Comparison of ENCODE assay signal across 9 mouse cellular contexts in the genomic region with DNA sequence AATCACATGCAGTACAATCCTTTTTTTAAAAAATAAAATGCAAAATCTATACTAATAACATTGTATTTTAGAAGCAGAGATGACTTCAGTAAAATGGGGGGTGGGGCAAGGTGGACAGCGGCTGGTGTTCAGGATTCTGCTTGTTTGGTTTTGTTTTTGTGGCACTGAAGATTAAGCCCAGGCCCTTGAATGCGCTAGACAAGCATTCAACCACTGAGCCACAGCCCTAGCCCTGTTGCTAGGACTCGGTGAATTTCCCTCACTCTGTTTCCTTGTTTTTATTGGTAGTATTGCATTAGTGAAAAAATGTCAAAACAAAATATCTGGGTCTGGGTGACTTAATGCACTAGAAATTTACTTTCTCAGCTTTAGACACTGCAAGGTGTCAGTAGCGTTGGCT.
DNase-seq lines count a peak whose midpoint lies in the region; ATAC-seq and TF ChIP-seq lines count a peak whose summit lies in the region.
"Had no signal": no experiment of that assay in that cellular context is flagged by ENCODE, and none has a peak within 500 bp of the region (broad histone marks: within the 10 kb centered on the region; RNA-seq: fewer than 3 reads in every experiment).

No protein-coding gene starts in this region.

- no peak for TF ChIP-seq POLR2A in limb, embryonic 14.5 days (IDR thresholded peaks at IDR 0.05; ENCODE audit: borderline replicate concordance, extremely low read depth, insufficient read depth, insufficient read length)

- H3K9me3 ChIP-seq in kidney, postnatal 0 days (replicated peaks; ENCODE audit: low read length): no peaks in the 10 kb centered on the region
- no peaks in the 10 kb centered on the region for H3K9me3 ChIP-seq in forebrain, embryonic 11.5 days (ENCODE audit: control insufficient read depth, low read length)
- H3K9me3 ChIP-seq in limb, embryonic 14.5 days (ENCODE audit: control insufficient read depth, low read length): no peaks in the 10 kb centered on the region
- H3K9me3 ChIP-seq in kidney, embryonic 14.5 days (ENCODE audit: control insufficient read depth, low read length): no peaks in the 10 kb centered on the region

- H3K9ac ChIP-seq in kidney, postnatal 0 days (ENCODE audit: low read depth, low read length): no peak overlapping the region
- H3K9ac ChIP-seq in forebrain, embryonic 11.5 days (ENCODE audit: low read length): peak overlapping the region; percentile 41; the same call in 1 of the 2 replicates
- H3K9ac ChIP-seq in limb, embryonic 14.5 days (ENCODE audit: low read depth, low read length, severe bottlenecking): 0 out of 2 replicates have a peak overlapping the region, but pooled peaks have one; percentile 34
- no peak overlapping the region for H3K9ac ChIP-seq in kidney, embryonic 14.5 days (ENCODE audit: low read depth, low read length)

- peaks cover 15% of the 10 kb centered on the region for H3K4me1 ChIP-seq in kidney, postnatal 0 days (replicated peaks; ENCODE audit: insufficient read depth, low read length)
- peaks cover 10% of the 10 kb centered on the region for H3K4me1 ChIP-seq in forebrain, embryonic 11.5 days (replicated peaks; ENCODE audit: control insufficient read depth, insufficient read depth, low read length)
- H3K4me1 ChIP-seq in limb, embryonic 14.5 days (ENCODE audit: control insufficient read depth, insufficient read depth, low read length): peaks cover 30% of the 10 kb centered on the region
- peaks cover 24% of the 10 kb centered on the region; the same call in 1 of the 2 replicates for H3K4me1 ChIP-seq in kidney, embryonic 14.5 days (ENCODE audit: control insufficient read depth, insufficient read depth, low read length)

- no peaks in the 10 kb centered on the region for H3K27me3 ChIP-seq in kidney, postnatal 0 days (ENCODE audit: insufficient read depth, low read length)
- no peaks in the 10 kb centered on the region for H3K27me3 ChIP-seq in forebrain, embryonic 11.5 days (ENCODE audit: control insufficient read depth, insufficient read depth, low read length)
- H3K27me3 ChIP-seq in limb, embryonic 14.5 days (ENCODE audit: control insufficient read depth, insufficient read depth, low read length): no peaks in the 10 kb centered on the region
- no peaks in the 10 kb centered on the region for H3K27me3 ChIP-seq in kidney, embryonic 14.5 days (ENCODE audit: control insufficient read depth, insufficient read depth, low read length)

- no peak overlapping the region for H3K27ac ChIP-seq in kidney, postnatal 0 days
- H3K27ac ChIP-seq in forebrain, embryonic 11.5 days (ENCODE audit: low read depth, low read length): peak overlapping the region; percentile 89; the same call in 1 of the 2 replicates
- no peak overlapping the region for H3K27ac ChIP-seq in limb, embryonic 14.5 days (replicated peaks; ENCODE audit: low read depth, low read length)
- no peak overlapping the region for H3K27ac ChIP-seq in kidney, embryonic 14.5 days (ENCODE audit: low read depth, low read length)

- no peaks in the 10 kb centered on the region for H3K36me3 ChIP-seq in kidney, postnatal 0 days (ENCODE audit: insufficient read depth, low read length)
- H3K36me3 ChIP-seq in forebrain, embryonic 11.5 days (ENCODE audit: control insufficient read depth, insufficient read depth, low read length): no peaks in the 10 kb centered on the region
- H3K36me3 ChIP-seq in limb, embryonic 14.5 days (ENCODE audit: control insufficient read depth, insufficient read depth, low read length): no peaks in the 10 kb centered on the region
- no peaks in the 10 kb centered on the region for H3K36me3 ChIP-seq in kidney, embryonic 14.5 days (ENCODE audit: control insufficient read depth, insufficient read depth, low read length)

- H3K4me3 ChIP-seq in kidney, postnatal 0 days (replicated peaks; ENCODE audit: low read depth, low read length): no peak overlapping the region
- no peak overlapping the region for H3K4me3 ChIP-seq in forebrain, embryonic 11.5 days (ENCODE audit: low read depth, low read length)
- H3K4me3 ChIP-seq in limb, embryonic 14.5 days (replicated peaks; ENCODE audit: low read length): no peak overlapping the region
- H3K4me3 ChIP-seq in kidney, embryonic 14.5 days (ENCODE audit: low read length): no peak overlapping the region

- H3K4me2 ChIP-seq in kidney, postnatal 0 days (ENCODE audit: low read length): no peak overlapping the region
- peak overlapping the region; percentile 41; the same call in 1 of the 2 replicates for H3K4me2 ChIP-seq in forebrain, embryonic 11.5 days (ENCODE audit: low read depth, low read length, severe bottlenecking)
- peak overlapping the region; percentile 46 for H3K4me2 ChIP-seq in limb, embryonic 14.5 days (replicated peaks; ENCODE audit: low read depth, low read length, severe bottlenecking)
- H3K4me2 ChIP-seq in kidney, embryonic 14.5 days (replicated peaks; ENCODE audit: low read depth, low read length): no peak overlapping the region

- DNase-seq in kidney, postnatal 0 days (ENCODE audit: low spot score): peak; percentile 18
- DNase-seq in kidney, postnatal 4 days: no peak
- DNase-seq in R1 (ENCODE audit: low read depth, low spot score) (peak; percentile 34), adipocyte (ENCODE audit: low spot score) (no peak)
- DNase-seq in forebrain, embryonic 11.5 days (ENCODE audit: low spot score): no peak
- no peak for DNase-seq in limb, embryonic 14.5 days (ENCODE audit: low spot score)
- DNase-seq in thymus, postnatal 4 days: no peak
- DNase-seq: thymus, postnatal 14 days had no signal

- ATAC-seq in kidney, postnatal 0 days (replicated peaks; ENCODE audit: low FRiP score, low read depth): no peak
- no peak for ATAC-seq in forebrain, embryonic 11.5 days (replicated peaks; ENCODE audit: low FRiP score)
- ATAC-seq in limb, embryonic 14.5 days (ENCODE audit: low FRiP score, low read depth): no peak
- ATAC-seq in kidney, embryonic 14.5 days (ENCODE audit: low FRiP score, low TSS enrichment): no peak

- TF ChIP-seq CTCF in kidney, postnatal 0 days (IDR thresholded peaks at IDR 0.05; ENCODE audit: low read depth): no peak

- 56% methylated on average over 4 of the region's 4 CpGs for whole genome bisulfite sequencing in kidney, postnatal 0 days
- 14% methylated on average over 4 of the region's 4 CpGs for WGBS in forebrain, embryonic 11.5 days
- 38% methylated on average over 4 of the region's 4 CpGs for WGBS in limb, embryonic 14.5 days
- 49% methylated on average over 4 of the region's 4 CpGs for WGBS in kidney, embryonic 14.5 days

Comparison
In these comparisons a context has a peak if more than half of its experiments do, and no peak if none do; other contexts are left out.
1. DNase-seq: peak in kidney, postnatal 0 days (single experiment) and R1 (single experiment); none in kidney, postnatal 4 days (0 of 2), forebrain, embryonic 11.5 days (single experiment), limb, embryonic 14.5 days (single experiment), adipocyte (single experiment) and thymus, postnatal 4 days (single experiment).
2. H3K4me2 ChIP-seq: peak in forebrain, embryonic 11.5 days (single experiment) and limb, embryonic 14.5 days (single experiment); none in kidney, postnatal 0 days (single experiment) and kidney, embryonic 14.5 days (single experiment).
3. H3K9ac ChIP-seq: peak in forebrain, embryonic 11.5 days (single experiment) and limb, embryonic 14.5 days (single experiment); none in kidney, postnatal 0 days (single experiment) and kidney, embryonic 14.5 days (single experiment).